Mouse (Mus musculus): ENCODE measurements at regions not wholly inside any gene's neighbourhood (a gene's known extent, or its start where the extent isn't known, plus 50 kb on each side); places are given as distances from the start of the nearest gene placed in this dataset.

DNA sequence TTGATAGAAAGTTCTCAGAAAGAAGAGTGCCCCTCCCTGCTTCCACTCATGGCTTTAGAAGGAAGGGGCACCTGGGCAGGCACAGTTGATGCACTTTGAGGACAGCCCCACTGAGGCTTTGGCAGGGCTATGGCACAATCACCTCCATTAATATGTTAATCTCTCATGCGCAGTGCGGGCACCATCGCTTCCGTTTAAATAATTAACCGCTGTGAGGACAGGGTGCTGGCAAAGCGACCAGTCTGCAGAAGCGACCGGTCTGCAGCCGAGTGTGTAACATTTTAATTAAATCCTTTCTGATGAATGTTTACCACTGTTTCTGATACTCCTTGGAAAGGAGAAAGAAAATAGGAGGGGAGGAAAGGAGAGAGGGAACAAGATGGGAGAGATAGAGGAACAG is 108.3 kb upstream of the Lrfn2 start:
- Histone ChIP-seq H3K9me3 (replicated peaks) (peaks cover 83% of the 10 kb centered on the region), H3K27me3 (ENCODE audit: insufficient read depth, low read length) (no peaks in the 10 kb centered on the region), H3K36me3 (replicated peaks) (no peaks in the 10 kb centered on the region), H3K4me1 (ENCODE audit: insufficient read depth, low read depth, low read length) (no peaks in the 10 kb centered on the region), H3K4me3 (ENCODE audit: low read depth, low read length) (no peak overlapping the region)
- ATAC-seq (ENCODE audit: extremely low read depth, insufficient number of reproducible peaks, low FRiP score, poor library complexity, severe bottlenecking) (no peak), DNase-seq (ENCODE audit: low spot score) (no peak)
- no peak for TF ChIP-seq GATA1 (IDR thresholded peaks at IDR 0.05; ENCODE audit: borderline replicate concordance, low read length)
- TF ChIP-seq POLR2AphosphoS5 (IDR thresholded peaks at IDR 0.05; ENCODE audit: insufficient replicate concordance, low read depth, low read length), result no peak
- no peak for TF ChIP-seq GATA2 (IDR thresholded peaks at IDR 0.05; ENCODE audit: borderline replicate concordance, low read depth, low read length)
- no peak for TF ChIP-seq CTCF (IDR thresholded peaks at IDR 0.05; ENCODE audit: low read depth, low read length)
- no peak for TF ChIP-seq TAL1 (conservative IDR thresholded peaks at IDR 0.05; ENCODE audit: low read depth, low read length)

DNA sequence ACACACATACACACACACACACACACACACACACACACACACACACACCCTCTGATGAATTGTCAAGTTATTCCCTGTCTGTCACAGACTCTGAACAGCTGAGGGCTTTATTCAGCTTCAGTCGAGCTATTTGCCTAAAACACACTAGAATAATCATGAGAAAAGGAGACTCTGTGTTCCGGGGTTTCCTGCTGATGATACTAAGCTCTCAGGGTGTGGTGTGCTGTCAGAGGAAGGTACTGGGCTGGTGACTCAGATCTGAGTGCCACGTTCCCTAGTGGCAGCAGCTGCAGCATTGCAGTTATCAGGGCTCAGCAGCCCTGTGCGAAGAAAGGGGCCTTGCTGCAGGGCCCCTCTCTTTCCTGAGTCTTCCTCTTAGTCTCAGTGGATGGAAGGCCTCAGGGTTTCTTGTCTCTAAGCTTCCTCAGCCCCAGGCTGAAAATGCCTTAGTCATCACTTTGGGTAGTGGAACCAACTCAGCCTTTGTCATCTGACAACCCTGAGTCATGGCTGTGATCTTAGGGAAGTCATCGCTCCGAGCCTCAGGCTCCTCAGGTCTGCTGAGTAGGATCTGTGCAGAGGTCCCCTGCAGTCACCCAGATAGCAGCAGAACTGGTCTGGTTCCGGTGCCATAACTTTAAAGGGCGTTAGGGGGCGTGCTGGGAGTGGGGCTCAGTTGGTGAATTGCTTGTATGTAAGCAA is 106.8 kb upstream of the Lrfn2 start:
- ATAC-seq (ENCODE audit: extremely low read depth, insufficient number of reproducible peaks, low FRiP score, poor library complexity, severe bottlenecking), result no peak

GRCm38 (mm10) chr17:48838297-48838979 is 93.7 kb upstream of the Lrfn2 start:
- Histone ChIP-seq H3K36me3 (replicated peaks) (no peaks in the 10 kb centered on the region), H3K9me3 (replicated peaks) (peaks cover 61% of the 10 kb centered on the region), H3K4me3 (ENCODE audit: low read depth, low read length) (no peak overlapping the region), H3K4me1 (ENCODE audit: insufficient read depth, low read depth, low read length) (no peaks in the 10 kb centered on the region), H3K27me3 (ENCODE audit: insufficient read depth, low read length) (no peaks in the 10 kb centered on the region)
- ATAC-seq (ENCODE audit: extremely low read depth, insufficient number of reproducible peaks, low FRiP score, poor library complexity, severe bottlenecking) (no peak), DNase-seq (ENCODE audit: low spot score) (no peak)
- TF ChIP-seq CTCF (IDR thresholded peaks at IDR 0.05; ENCODE audit: low read depth, low read length), result no peak
- no peak for TF ChIP-seq TAL1 (conservative IDR thresholded peaks at IDR 0.05; ENCODE audit: low read depth, low read length)

More for the DNA sequence above, 106.8 kb upstream of the Lrfn2 start:
- H3K27me3 ChIP-seq (ENCODE audit: insufficient read depth, low read length), result no peaks in the 10 kb centered on the region
- no peaks in the 10 kb centered on the region for H3K36me3 ChIP-seq (replicated peaks)
- H3K4me3 ChIP-seq (ENCODE audit: low read depth, low read length), result no peak overlapping the region
- TF ChIP-seq GATA1 (IDR thresholded peaks at IDR 0.05; ENCODE audit: borderline replicate concordance, low read length) (no peak), TAL1 (conservative IDR thresholded peaks at IDR 0.05; ENCODE audit: low read depth, low read length) (no peak), POLR2AphosphoS5 (IDR thresholded peaks at IDR 0.05; ENCODE audit: insufficient replicate concordance, low read depth, low read length) (no peak), GATA2 (IDR thresholded peaks at IDR 0.05; ENCODE audit: borderline replicate concordance, low read depth, low read length) (no peak), CTCF (IDR thresholded peaks at IDR 0.05; ENCODE audit: low read depth, low read length) (no peak)
- DNase-seq (ENCODE audit: low spot score), result no peak
- peaks cover 83% of the 10 kb centered on the region for H3K9me3 ChIP-seq (replicated peaks)
- H3K4me1 ChIP-seq (ENCODE audit: insufficient read depth, low read depth, low read length), result no peaks in the 10 kb centered on the region

DNA sequence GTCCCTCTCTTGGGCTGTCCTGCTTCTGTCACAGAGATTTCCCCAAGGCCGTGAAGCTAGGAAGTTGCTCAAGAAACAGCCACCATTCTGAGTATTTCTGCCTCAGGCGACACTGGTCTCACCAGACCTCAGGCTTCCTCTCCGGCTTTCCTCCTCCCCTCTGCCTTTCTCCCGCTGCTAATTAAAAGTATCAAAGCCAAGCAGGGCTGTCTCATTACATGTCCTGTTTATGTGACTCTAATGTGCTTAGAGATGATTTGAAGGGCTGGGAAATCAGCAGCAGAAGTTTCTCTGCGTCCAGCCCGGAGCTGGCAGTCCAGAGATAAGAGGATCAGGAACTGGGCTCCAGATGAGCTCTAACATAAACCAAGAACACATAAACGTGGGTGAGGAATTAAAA is 84.3 kb upstream of the Lrfn2 start:
- TF ChIP-seq CTCF (IDR thresholded peaks at IDR 0.05; ENCODE audit: low read depth, low read length), result no peak
- TF ChIP-seq GATA1 (IDR thresholded peaks at IDR 0.05; ENCODE audit: borderline replicate concordance, low read length), result no peak
- TF ChIP-seq GATA2 (IDR thresholded peaks at IDR 0.05; ENCODE audit: borderline replicate concordance, low read depth, low read length), result no peak
- TF ChIP-seq TAL1 (conservative IDR thresholded peaks at IDR 0.05; ENCODE audit: low read depth, low read length), result no peak
- TF ChIP-seq POLR2AphosphoS5 (IDR thresholded peaks at IDR 0.05; ENCODE audit: insufficient replicate concordance, low read depth, low read length), result no peak
- no peaks in the 10 kb centered on the region for H3K4me1 ChIP-seq (ENCODE audit: insufficient read depth, low read depth, low read length)
- H3K27me3 ChIP-seq (ENCODE audit: insufficient read depth, low read length), result no peaks in the 10 kb centered on the region
- no peak for ATAC-seq (ENCODE audit: extremely low read depth, insufficient number of reproducible peaks, low FRiP score, poor library complexity, severe bottlenecking)
- no peaks in the 10 kb centered on the region for H3K36me3 ChIP-seq (replicated peaks)
- peaks cover 46% of the 10 kb centered on the region for H3K9me3 ChIP-seq (replicated peaks)
- no peak overlapping the region for H3K4me3 ChIP-seq (ENCODE audit: low read depth, low read length)
- no peak for DNase-seq (ENCODE audit: low spot score)

- Histone ChIP-seq H3K4me1 (ENCODE audit: insufficient read depth, low read depth, low read length) (no peaks in the 10 kb centered on the region), H3K4me3 (ENCODE audit: low read depth, low read length) (no peak overlapping the region), H3K9me3 (replicated peaks) (peaks cover 63% of the 10 kb centered on the region), H3K27me3 (ENCODE audit: insufficient read depth, low read length) (no peaks in the 10 kb centered on the region), H3K36me3 (replicated peaks) (no peaks in the 10 kb centered on the region)
- no peak for DNase-seq (ENCODE audit: low spot score)
- TF ChIP-seq GATA2 (IDR thresholded peaks at IDR 0.05; ENCODE audit: borderline replicate concordance, low read depth, low read length), result no peak
- TF ChIP-seq TAL1 (conservative IDR thresholded peaks at IDR 0.05; ENCODE audit: low read depth, low read length), result no peak
- no peak for ATAC-seq (ENCODE audit: extremely low read depth, insufficient number of reproducible peaks, low FRiP score, poor library complexity, severe bottlenecking)
Measured at GRCm38 (mm10) chr17:48850910-48851309, 81.3 kb upstream of the Lrfn2 start.

DNA sequence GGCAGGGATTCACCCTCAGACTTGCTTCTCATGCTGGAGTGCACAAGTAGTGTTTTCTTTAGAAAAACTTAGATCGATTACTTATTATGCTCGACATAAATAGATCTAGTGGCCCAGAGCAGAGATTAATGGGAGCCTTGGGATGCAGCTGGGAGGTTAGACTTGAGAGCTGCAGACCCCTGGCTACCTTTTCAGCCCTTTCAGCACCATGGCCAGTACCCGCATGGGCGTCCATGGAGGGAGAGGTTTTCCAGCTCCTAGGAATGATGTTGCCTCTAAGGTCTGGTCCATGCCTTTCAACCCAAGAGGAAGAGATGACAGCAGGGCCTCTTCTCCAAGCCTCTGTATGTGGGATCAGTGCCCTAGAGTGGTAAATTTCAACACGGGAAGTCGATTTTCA is 73.3 kb upstream of the Lrfn2 start:
- Histone ChIP-seq H3K9me3 (replicated peaks) (peaks cover 68% of the 10 kb centered on the region), H3K4me1 (ENCODE audit: insufficient read depth, low read depth, low read length) (no peaks in the 10 kb centered on the region), H3K36me3 (replicated peaks) (no peaks in the 10 kb centered on the region), H3K4me3 (ENCODE audit: low read depth, low read length) (no peak overlapping the region), H3K27me3 (ENCODE audit: insufficient read depth, low read length) (no peaks in the 10 kb centered on the region)
- TF ChIP-seq GATA2 (IDR thresholded peaks at IDR 0.05; ENCODE audit: borderline replicate concordance, low read depth, low read length) (no peak), CTCF (IDR thresholded peaks at IDR 0.05; ENCODE audit: low read depth, low read length) (no peak), POLR2AphosphoS5 (IDR thresholded peaks at IDR 0.05; ENCODE audit: insufficient replicate concordance, low read depth, low read length) (no peak), GATA1 (IDR thresholded peaks at IDR 0.05; ENCODE audit: borderline replicate concordance, low read length) (no peak), TAL1 (conservative IDR thresholded peaks at IDR 0.05; ENCODE audit: low read depth, low read length) (no peak)
- ATAC-seq (ENCODE audit: extremely low read depth, insufficient number of reproducible peaks, low FRiP score, poor library complexity, severe bottlenecking), result no peak
- DNase-seq (ENCODE audit: low spot score), result no peak

Measured in G1E (cell line).